Mouse (Mus musculus) G1E (cell line): ENCODE measurements around the gene Hexdc.

Experiments
- CTCF ChIP-seq: IDR thresholded peaks from 2 replicates; pipeline ENCODE4 v1.5.1; 2012; ENCODE audit warnings: low read depth, low read length, inconsistent platforms, mixed read lengths
- GATA1 ChIP-seq: IDR thresholded peaks from 2 replicates; pipeline ENCODE4 v1.6.1; 2012; ENCODE audit warnings: borderline replicate concordance, low read length, inconsistent platforms, mixed read lengths

DNA sequence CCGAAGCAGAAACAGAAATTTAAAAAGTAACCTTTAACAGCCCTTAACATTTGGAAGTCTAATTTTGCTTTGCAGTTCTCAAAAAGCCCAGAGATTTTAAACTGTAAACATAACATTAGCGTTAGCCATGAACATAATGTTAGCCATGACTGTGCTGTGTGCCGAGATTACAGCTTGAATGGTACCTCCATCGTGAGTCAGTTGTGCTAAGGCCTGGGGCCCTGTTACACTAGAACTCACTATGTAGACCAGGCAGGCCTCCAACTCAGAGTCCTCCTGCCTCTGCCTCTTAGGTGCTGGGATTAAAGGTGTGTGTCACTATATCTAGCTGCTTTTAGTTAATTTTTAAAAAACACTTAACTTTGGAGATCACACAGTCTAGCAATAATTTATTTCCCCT, 27.0 kb downstream of the Hexdc start:
- TF ChIP-seq CTCF, result no peak
- TF ChIP-seq GATA1, result no peak
